Mouse (Mus musculus): Measurements from ENCODE around the gene Bicc1. TPM values are rescaled to one million over a fixed set of nuclear protein-coding genes. Genes with fewer than 3 reads are reported as not detected.

Bicc1 gene
- 44.8 and 54.3 TPM in 2 replicates for polyA plus RNA-seq (2014; fragmentation: Nextera tagmentation; extraction: Ambion mirVana)

DNA sequence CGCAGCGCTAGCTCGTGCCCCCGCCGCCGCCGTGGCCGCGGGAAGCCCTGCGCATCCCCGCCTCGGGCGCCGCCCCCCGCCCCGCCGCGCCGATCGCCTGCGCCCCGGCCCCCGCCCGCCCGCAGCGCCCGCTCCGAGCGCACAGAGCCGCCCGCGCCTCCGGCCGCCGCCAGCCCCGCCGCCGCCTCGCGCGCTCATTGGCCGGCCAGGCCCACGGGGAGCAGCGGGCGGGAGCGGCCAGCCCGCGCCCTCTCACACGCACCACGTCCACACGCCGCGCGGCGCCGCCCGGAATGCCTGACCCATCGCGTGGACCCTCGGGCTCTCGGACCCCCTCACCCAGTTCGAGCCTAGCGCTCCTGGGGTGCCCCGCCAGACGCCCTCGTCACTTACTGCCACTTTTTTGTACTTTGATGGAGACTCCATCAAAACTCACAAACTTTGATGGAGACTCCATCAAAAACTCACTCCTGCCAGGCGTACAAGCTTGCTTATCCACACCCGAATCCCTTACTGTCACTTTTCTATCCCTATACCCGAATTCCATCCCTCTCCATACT is at the start of gene Bicc1:
Gene Bicc1 (minus strand): TSS at position 25 of the 560 bp plus-strand sequence.
- Histone ChIP-seq H3K27me3 (replicated peaks; ENCODE audit: control insufficient read depth, insufficient read depth, low read length) (0 out of 2 replicates have a peak, but pooled peaks cover 10% of the 10 kb centered on the region), H3K9ac (ENCODE audit: low read depth, low read length) (peak within 1 kb of the TSS; percentile 90), H3K4me3 (ENCODE audit: low read depth, low read length) (peak within 1 kb of the TSS; percentile 78), H3K4me2 (ENCODE audit: low read depth, low read length) (peak within 1 kb of the TSS; percentile 73), H3K4me1 (ENCODE audit: control insufficient read depth, insufficient read depth, low read length) (peaks cover 9% of the 10 kb centered on the region; the same call in 1 of the 2 replicates), H3K27ac (replicated peaks; ENCODE audit: low read depth, low read length) (peak within 1 kb of the TSS; percentile 87), H3K9me3 (ENCODE audit: control insufficient read depth, low read length) (no peaks in the 10 kb centered on the region), H3K36me3 (ENCODE audit: control insufficient read depth, insufficient read depth, low read length) (no peaks in the 10 kb centered on the region)
- WGBS, result 6% methylated on average over 11 of the region's 69 CpGs
- ATAC-seq (ENCODE audit: low read depth) (peak; percentile 94), DNase-seq (ENCODE audit: low spot score) (peak; percentile 67)

DNA sequence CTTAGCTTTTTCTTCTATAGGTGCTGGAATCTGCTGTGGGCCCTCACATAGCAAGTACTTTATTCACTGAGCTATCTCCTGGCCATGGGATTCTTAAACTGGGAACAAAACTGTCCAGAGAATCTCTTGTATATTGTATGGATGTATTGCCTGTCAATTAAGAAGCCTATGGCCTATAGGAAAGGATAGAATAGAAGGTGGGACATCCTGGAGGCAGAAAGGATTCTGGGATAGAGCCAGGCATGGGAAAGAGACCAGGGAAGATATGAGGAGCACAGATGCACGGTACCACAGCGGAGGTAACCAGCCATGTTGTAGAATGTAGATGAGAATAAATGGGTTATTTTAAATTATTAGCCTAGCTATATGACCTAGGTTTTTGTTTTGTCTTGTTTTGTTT is 42.0 kb upstream of the Bicc1 start:
- whole genome bisulfite sequencing, result 84% methylated on average over 2 of the region's 2 CpGs
- no peak overlapping the region for H3K9ac ChIP-seq (ENCODE audit: low read depth, low read length)
- DNase-seq (ENCODE audit: low spot score), result no peak
- H3K27ac ChIP-seq (replicated peaks; ENCODE audit: low read depth, low read length), result no peak overlapping the region
- H3K4me2 ChIP-seq (ENCODE audit: low read depth, low read length), result no peak overlapping the region
- H3K4me3 ChIP-seq (ENCODE audit: low read depth, low read length), result no peak overlapping the region
- H3K4me1 ChIP-seq (ENCODE audit: control insufficient read depth, insufficient read depth, low read length), result peaks cover 2% of the 10 kb centered on the region; the same call in 1 of the 2 replicates
- no peaks in the 10 kb centered on the region for H3K27me3 ChIP-seq (replicated peaks; ENCODE audit: control insufficient read depth, insufficient read depth, low read length)
- H3K36me3 ChIP-seq (ENCODE audit: control insufficient read depth, insufficient read depth, low read length), result no peaks in the 10 kb centered on the region
- no peaks in the 10 kb centered on the region for H3K9me3 ChIP-seq (ENCODE audit: control insufficient read depth, low read length)
- ATAC-seq (ENCODE audit: low read depth), result no peak

DNA sequence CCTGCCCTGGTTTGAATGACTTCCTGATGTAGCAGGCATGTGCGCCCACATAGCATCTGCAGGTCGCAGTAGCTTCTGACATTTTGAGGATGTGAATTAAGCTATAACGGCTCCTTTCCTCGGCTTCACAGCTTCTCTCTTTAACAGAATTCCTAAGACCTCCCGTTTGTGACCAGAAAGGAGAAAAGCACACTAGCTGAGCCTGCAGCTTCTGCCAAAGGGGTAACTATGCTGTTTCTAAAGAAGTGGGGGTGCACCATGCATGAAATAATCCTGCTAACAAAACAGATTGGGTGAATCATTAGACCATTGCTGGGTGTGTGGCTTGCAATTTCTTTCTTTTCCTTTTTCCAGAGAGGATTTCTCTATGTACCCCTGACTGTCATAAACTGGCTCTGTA is 41.5 kb upstream of the Bicc1 start:
- Histone ChIP-seq H3K4me3 (ENCODE audit: low read depth, low read length) (no peak overlapping the region), H3K9me3 (ENCODE audit: control insufficient read depth, low read length) (no peaks in the 10 kb centered on the region), H3K36me3 (ENCODE audit: control insufficient read depth, insufficient read depth, low read length) (no peaks in the 10 kb centered on the region), H3K27ac (replicated peaks; ENCODE audit: low read depth, low read length) (no peak overlapping the region), H3K27me3 (replicated peaks; ENCODE audit: control insufficient read depth, insufficient read depth, low read length) (no peaks in the 10 kb centered on the region), H3K9ac (ENCODE audit: low read depth, low read length) (no peak overlapping the region), H3K4me2 (ENCODE audit: low read depth, low read length) (no peak overlapping the region), H3K4me1 (ENCODE audit: control insufficient read depth, insufficient read depth, low read length) (0 out of 2 replicates have a peak, but pooled peaks cover 2% of the 10 kb centered on the region)
- DNase-seq (ENCODE audit: low spot score), result no peak
- 60% methylated on average over 5 of the region's 5 CpGs for WGBS
- ATAC-seq (ENCODE audit: low read depth), result no peak

DNA sequence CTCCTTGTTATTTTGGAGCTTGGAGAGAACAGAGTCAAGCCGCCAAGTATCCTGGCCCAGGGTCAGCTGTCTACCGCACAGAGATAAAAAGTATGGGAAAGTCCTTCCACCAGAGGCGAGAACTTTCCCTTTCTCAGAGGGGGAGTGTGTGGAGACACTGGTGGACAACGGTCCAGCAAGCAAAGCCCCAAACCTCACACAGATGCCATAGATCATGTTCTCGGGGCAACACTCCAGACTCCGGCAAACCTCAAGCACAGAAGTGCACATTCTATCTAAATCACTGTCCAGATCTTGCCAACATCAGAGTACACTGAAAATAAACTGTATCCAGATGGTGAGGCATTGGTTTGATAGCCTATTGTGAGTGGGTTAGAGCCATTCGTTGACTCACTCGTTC is 39.2 kb upstream of the Bicc1 start:
- peaks cover 11% of the 10 kb centered on the region; the same call in 1 of the 2 replicates for H3K4me1 ChIP-seq (ENCODE audit: control insufficient read depth, insufficient read depth, low read length)
- H3K9ac ChIP-seq (ENCODE audit: low read depth, low read length), result no peak overlapping the region
- H3K4me3 ChIP-seq (ENCODE audit: low read depth, low read length), result no peak overlapping the region
- H3K36me3 ChIP-seq (ENCODE audit: control insufficient read depth, insufficient read depth, low read length), result no peaks in the 10 kb centered on the region
- H3K9me3 ChIP-seq (ENCODE audit: control insufficient read depth, low read length), result no peaks in the 10 kb centered on the region
- ATAC-seq (ENCODE audit: low read depth) (no peak), DNase-seq (ENCODE audit: low spot score) (no peak)
- H3K27ac ChIP-seq (replicated peaks; ENCODE audit: low read depth, low read length), result no peak overlapping the region
- H3K4me2 ChIP-seq (ENCODE audit: low read depth, low read length), result no peak overlapping the region
- no peaks in the 10 kb centered on the region for H3K27me3 ChIP-seq (replicated peaks; ENCODE audit: control insufficient read depth, insufficient read depth, low read length)
- 83% methylated on average over 8 of the region's 8 CpGs for WGBS

DNA sequence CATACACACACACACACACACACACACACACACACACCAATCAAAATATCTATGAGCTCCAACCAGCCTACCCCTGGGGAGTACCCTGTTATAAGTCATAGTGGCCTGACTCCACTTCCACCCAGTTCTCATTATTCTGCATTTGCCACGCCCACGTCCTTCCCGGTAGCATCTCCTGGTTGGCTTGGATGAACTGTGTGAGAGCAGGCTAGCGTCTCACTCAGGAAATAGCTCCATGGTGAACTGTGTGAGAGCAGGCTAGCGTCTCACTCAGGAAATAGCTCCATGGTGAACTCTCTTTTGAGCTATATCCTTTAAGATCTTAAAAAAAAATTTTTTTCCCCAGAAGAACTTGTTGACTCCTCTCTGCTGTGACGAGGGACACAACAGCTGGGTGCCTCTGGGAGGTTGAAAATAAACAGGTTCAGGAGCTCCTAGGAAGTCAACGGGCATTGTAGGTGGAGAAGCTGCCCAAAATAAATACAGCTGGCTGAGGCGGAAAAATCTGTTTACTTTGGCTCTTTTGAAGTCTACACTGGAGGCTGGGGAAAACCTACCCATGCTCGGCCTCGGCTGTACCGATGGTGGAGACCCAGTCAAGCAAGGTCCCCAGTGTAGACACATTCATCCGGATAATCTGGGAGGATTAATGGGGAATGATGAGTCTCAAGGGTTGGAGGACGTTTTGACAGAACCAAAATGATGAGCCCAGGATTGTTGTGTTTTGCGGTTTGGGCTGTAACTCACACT is 37.7 kb upstream of the Bicc1 start:
- H3K4me3 ChIP-seq (ENCODE audit: low read depth, low read length), result no peak overlapping the region
- H3K9me3 ChIP-seq (ENCODE audit: control insufficient read depth, low read length), result no peaks in the 10 kb centered on the region
- H3K27me3 ChIP-seq (replicated peaks; ENCODE audit: control insufficient read depth, insufficient read depth, low read length), result no peaks in the 10 kb centered on the region
- peaks cover 11% of the 10 kb centered on the region; the same call in 1 of the 2 replicates for H3K4me1 ChIP-seq (ENCODE audit: control insufficient read depth, insufficient read depth, low read length)
- H3K27ac ChIP-seq (replicated peaks; ENCODE audit: low read depth, low read length), result no peak overlapping the region
- whole genome bisulfite sequencing, result 60% methylated on average over 14 of the region's 14 CpGs
- no peak overlapping the region for H3K4me2 ChIP-seq (ENCODE audit: low read depth, low read length)
- DNase-seq (ENCODE audit: low spot score) (no peak), ATAC-seq (ENCODE audit: low read depth) (no peak)
- no peak overlapping the region for H3K9ac ChIP-seq (ENCODE audit: low read depth, low read length)
- no peaks in the 10 kb centered on the region for H3K36me3 ChIP-seq (ENCODE audit: control insufficient read depth, insufficient read depth, low read length)

DNA sequence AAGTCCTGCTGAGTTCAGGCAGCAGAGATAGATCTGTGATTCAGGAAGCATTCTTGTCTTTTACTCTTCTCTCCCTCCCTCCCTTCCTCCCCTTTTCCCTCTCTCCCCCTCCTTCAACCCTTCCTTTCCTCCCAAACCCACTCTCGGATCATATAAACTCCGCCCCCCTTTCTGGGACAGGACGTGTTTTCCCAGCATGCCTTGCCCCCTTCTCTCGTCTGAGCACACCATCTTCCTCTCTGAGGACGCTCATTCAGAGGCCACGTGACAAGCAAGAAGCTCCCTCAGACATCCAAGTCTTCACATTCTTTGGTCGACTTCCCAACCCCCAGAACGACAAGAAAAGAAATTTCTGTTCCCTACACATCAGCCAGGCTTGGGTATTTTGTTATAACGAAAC is 36.0 kb upstream of the Bicc1 start:
- Histone ChIP-seq H3K4me1 (ENCODE audit: control insufficient read depth, insufficient read depth, low read length) (peaks cover 10% of the 10 kb centered on the region; the same call in 1 of the 2 replicates), H3K9ac (ENCODE audit: low read depth, low read length) (no peak overlapping the region), H3K4me3 (ENCODE audit: low read depth, low read length) (no peak overlapping the region), H3K27ac (replicated peaks; ENCODE audit: low read depth, low read length) (no peak overlapping the region), H3K36me3 (ENCODE audit: control insufficient read depth, insufficient read depth, low read length) (no peaks in the 10 kb centered on the region), H3K9me3 (ENCODE audit: control insufficient read depth, low read length) (no peaks in the 10 kb centered on the region), H3K27me3 (replicated peaks; ENCODE audit: control insufficient read depth, insufficient read depth, low read length) (no peaks in the 10 kb centered on the region), H3K4me2 (ENCODE audit: low read depth, low read length) (no peak overlapping the region; the same call in none of the 2 replicates)
- DNase-seq (ENCODE audit: low spot score) (no peak), ATAC-seq (ENCODE audit: low read depth) (no peak)
- WGBS, result 43% methylated on average over 9 of the region's 9 CpGs

DNA sequence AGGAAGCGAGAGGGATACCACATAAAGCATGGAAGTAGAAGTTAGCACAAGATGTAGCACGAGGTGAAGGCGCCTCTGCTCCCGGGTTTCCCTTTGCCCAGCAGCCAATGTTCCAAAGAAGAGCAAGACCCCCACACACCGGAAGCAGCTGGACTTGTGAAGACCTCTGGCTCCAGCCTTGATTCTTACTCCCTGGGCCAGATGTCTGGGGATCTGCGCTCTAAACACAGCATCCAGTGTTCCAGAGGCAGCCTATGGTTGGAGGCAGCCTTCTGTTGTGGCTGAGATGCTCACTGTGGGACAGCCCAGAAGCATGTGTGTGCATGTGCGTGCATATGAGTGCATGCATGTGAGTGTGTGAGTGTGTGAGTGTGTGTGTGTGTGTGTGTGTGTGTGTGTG is 35.2 kb upstream of the Bicc1 start:
- 0 out of 2 replicates have a peak overlapping the region, but pooled peaks have one; percentile 14 for H3K9ac ChIP-seq (ENCODE audit: low read depth, low read length)
- no peak overlapping the region for H3K27ac ChIP-seq (replicated peaks; ENCODE audit: low read depth, low read length)
- H3K4me1 ChIP-seq (ENCODE audit: control insufficient read depth, insufficient read depth, low read length), result peaks cover 8% of the 10 kb centered on the region; the same call in 1 of the 2 replicates
- H3K4me3 ChIP-seq (ENCODE audit: low read depth, low read length), result no peak overlapping the region
- no peaks in the 10 kb centered on the region for H3K36me3 ChIP-seq (ENCODE audit: control insufficient read depth, insufficient read depth, low read length)
- H3K27me3 ChIP-seq (replicated peaks; ENCODE audit: control insufficient read depth, insufficient read depth, low read length), result no peaks in the 10 kb centered on the region
- H3K9me3 ChIP-seq (ENCODE audit: control insufficient read depth, low read length), result no peaks in the 10 kb centered on the region
- DNase-seq (ENCODE audit: low spot score) (no peak), ATAC-seq (ENCODE audit: low read depth) (no peak)
- 70% methylated on average over 7 of the region's 7 CpGs for WGBS
- no peak overlapping the region for H3K4me2 ChIP-seq (ENCODE audit: low read depth, low read length)

DNA sequence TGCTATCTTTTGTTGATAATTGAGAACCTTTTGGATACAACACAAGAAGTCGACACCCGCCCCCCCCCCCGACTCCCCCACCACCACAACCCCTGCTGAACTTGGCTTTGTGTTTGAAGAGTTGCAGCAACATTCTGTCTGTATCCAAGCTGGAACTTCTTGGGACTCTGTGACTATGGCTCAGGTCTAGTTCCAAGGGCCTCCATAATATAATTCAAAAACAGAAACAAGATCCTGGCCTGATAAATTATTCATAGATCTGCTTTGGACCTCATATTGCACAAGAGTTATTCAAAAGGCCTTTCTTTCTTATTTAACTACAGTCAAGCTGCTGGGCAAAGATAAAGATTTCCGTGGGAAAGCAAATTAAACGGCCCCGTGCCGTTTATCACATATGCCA is 33.8 kb upstream of the Bicc1 start:
- ATAC-seq (ENCODE audit: low read depth) (0 out of 2 replicates have a peak, but pooled peaks have one; percentile 33), DNase-seq (ENCODE audit: low spot score) (no peak)
- Histone ChIP-seq H3K4me1 (ENCODE audit: control insufficient read depth, insufficient read depth, low read length) (peaks cover 8% of the 10 kb centered on the region; the same call in 1 of the 2 replicates), H3K9ac (ENCODE audit: low read depth, low read length) (no peak overlapping the region), H3K9me3 (ENCODE audit: control insufficient read depth, low read length) (no peaks in the 10 kb centered on the region), H3K4me3 (ENCODE audit: low read depth, low read length) (no peak overlapping the region), H3K27me3 (replicated peaks; ENCODE audit: control insufficient read depth, insufficient read depth, low read length) (no peaks in the 10 kb centered on the region), H3K36me3 (ENCODE audit: control insufficient read depth, insufficient read depth, low read length) (no peaks in the 10 kb centered on the region), H3K27ac (replicated peaks; ENCODE audit: low read depth, low read length) (no peak overlapping the region; the same call in 1 of the 2 replicates), H3K4me2 (ENCODE audit: low read depth, low read length) (no peak overlapping the region)
- WGBS, result 64% methylated on average over 7 of the region's 7 CpGs
